Mouse (Mus musculus) liver, adult 2 months (tissue): ENCODE data around the gene Pde6d. TPM values are rescaled to one million over a fixed set of nuclear protein-coding genes. Genes with fewer than 3 reads are reported as not detected.

Experiments used
- DNase-seq: peaks from one replicate; pipeline ENCODE4 v3.0.0-alpha.2; 2011; ENCODE audit warnings: low read depth, low spot score; ENCODE audit errors: extremely low read depth
- H3K27ac ChIP-seq: fragments of 200-500 bp; replicated peaks from 2 replicates; pipeline ENCODE4 v1.5.1; 2012; ENCODE audit warnings: low read depth, mild to moderate bottlenecking, control low read depth, inconsistent platforms, low read length; ENCODE audit not compliant: insufficient read depth
- H3K27me3 ChIP-seq: fragments of 200-500 bp; 2 replicates; pipeline ENCODE4 v1.6.1; 2012; ENCODE audit warnings: mild to moderate bottlenecking, moderate library complexity, low read length, inconsistent platforms; ENCODE audit not compliant: control insufficient read depth, insufficient read depth
- H3K36me3 ChIP-seq: fragments of 200-500 bp; 2 replicates; pipeline ENCODE4 v1.6.1; 2012; ENCODE audit warnings: low read length, inconsistent platforms; ENCODE audit not compliant: control insufficient read depth, insufficient read depth
- H3K4me1 ChIP-seq: fragments of 200-500 bp; 2 replicates; pipeline ENCODE4 v1.6.1; 2011; ENCODE audit warnings: low read length; ENCODE audit not compliant: control insufficient read depth, insufficient read depth
- H3K4me3 ChIP-seq: fragments of 200-500 bp; 2 replicates; pipeline ENCODE4 v1.5.1; 2011; ENCODE audit warnings: low read depth, mild to moderate bottlenecking, control low read depth, low read length, moderate library complexity; ENCODE audit not compliant: insufficient read depth
- H3K79me2 ChIP-seq: fragments of 200-500 bp; 2 replicates; pipeline ENCODE4 v1.6.1; 2012; ENCODE audit warnings: inconsistent platforms, mild to moderate bottlenecking, low read length, moderate library complexity; ENCODE audit not compliant: control insufficient read depth, insufficient read depth
- H3K9ac ChIP-seq: fragments of 200-500 bp; 2 replicates; pipeline ENCODE4 v1.6.1; 2012; ENCODE audit warnings: low read depth, mild to moderate bottlenecking, control low read depth, inconsistent platforms, low read length
- CTCF ChIP-seq: fragments of 200-500 bp; IDR thresholded peaks from 2 replicates; pipeline ENCODE4 v1.5.1; 2011; ENCODE audit warnings: low read depth, low read length, control low read depth
- POLR2A ChIP-seq: fragments of 200-500 bp; IDR thresholded peaks from 2 replicates; pipeline ENCODE4 v1.6.1; 2011; ENCODE audit warnings: low read length, control low read depth; ENCODE audit not compliant: insufficient read depth; ENCODE audit errors: extremely low read depth
- WGBS: fragments of 180-500 bp; shearing (Covaris S2); methylation state at CpG from one replicate; pipeline ENCODE4 v1.1.7; 2018; 5-methylcytosine and 5-hydroxymethylcytosine counted together
- polyA plus RNA-seq: library from polyadenylated mRNA; depleted of rRNA; stranded (reverse); fragments of >200 nt; gene quantifications from 2 replicates; pipeline ENCODE4 v1.2.3, GENCODE M21; 2012
- total RNA-seq: library from RNA; depleted of rRNA; stranded (reverse); fragments of >200 nt; gene quantifications from 2 replicates; pipeline ENCODE4 v1.2.3, GENCODE M21; 2014

Gene Pde6d
- total and polyA plus RNA-seq, 2 experiments: 4.7 to 5.3 TPM

GRCm38 (mm10) chr1:86501559-86501958 is 80.9 kb downstream of the Pde6d start:
- H3K4me1 ChIP-seq: peaks cover 30% of the 10 kb centered on the region
- 3% methylated on average over 4 of the region's 4 CpGs for WGBS

GRCm38 (mm10) chr1:86501114-86501532 is 81.3 kb downstream of the Pde6d start:
- WGBS: 34% methylated on average over 6 of the region's 6 CpGs
- peak; percentile 70 for TF ChIP-seq CTCF
- TF ChIP-seq POLR2A: no peak
- Histone ChIP-seq H3K36me3 (no peaks in the 10 kb centered on the region), H3K27me3 (no peaks in the 10 kb centered on the region), H3K4me1 (peaks cover 30% of the 10 kb centered on the region), H3K9ac (no peak overlapping the region), H3K27ac (no peak overlapping the region), H3K4me3 (no peak overlapping the region), H3K79me2 (no peaks in the 10 kb centered on the region)
- DNase-seq: no peak

More at GRCm38 (mm10) chr1:86501559-86501958, 80.9 kb downstream of the Pde6d start:
- no peak overlapping the region for H3K27ac ChIP-seq
- H3K9ac ChIP-seq: no peak overlapping the region
- no peak overlapping the region for H3K4me3 ChIP-seq
- no peaks in the 10 kb centered on the region for H3K79me2 ChIP-seq
- TF ChIP-seq CTCF (peak; percentile 79), POLR2A (no peak)
- peak; percentile 74 for DNase-seq
- H3K27me3 ChIP-seq: no peaks in the 10 kb centered on the region
- no peaks in the 10 kb centered on the region for H3K36me3 ChIP-seq

DNA sequence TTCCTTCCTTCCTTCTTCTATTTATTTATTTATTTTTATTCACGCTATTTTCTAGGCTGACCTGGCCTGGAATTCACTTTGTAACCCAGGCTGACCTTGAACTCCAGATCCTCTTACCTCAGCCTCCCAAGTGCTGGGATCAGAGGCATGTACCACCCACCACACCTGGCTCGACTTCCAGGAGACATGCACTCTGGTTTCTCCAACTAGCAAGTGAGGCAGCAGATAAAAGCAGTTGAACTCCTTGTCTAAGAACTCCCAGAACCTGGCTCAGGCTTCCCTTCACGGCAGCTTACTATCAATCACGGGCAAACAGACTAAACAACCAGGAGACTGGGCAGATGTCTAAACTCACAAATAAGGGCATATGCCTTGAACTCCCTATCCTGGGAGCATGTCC is 81.7 kb downstream of the Pde6d start:
- no peak overlapping the region for H3K4me3 ChIP-seq
- no peaks in the 10 kb centered on the region for H3K27me3 ChIP-seq
- no peak for DNase-seq
- no peaks in the 10 kb centered on the region for H3K79me2 ChIP-seq
- no peak overlapping the region for H3K27ac ChIP-seq
- no peak overlapping the region for H3K9ac ChIP-seq
- no peaks in the 10 kb centered on the region for H3K36me3 ChIP-seq
- WGBS: 24% methylated on average over 4 of the region's 4 CpGs
- peaks cover 30% of the 10 kb centered on the region for H3K4me1 ChIP-seq
- TF ChIP-seq POLR2A (no peak), CTCF (no peak)

- WGBS: 34% methylated on average over 3 of the region's 3 CpGs
- H3K9ac ChIP-seq: no peak overlapping the region
- H3K79me2 ChIP-seq: no peaks in the 10 kb centered on the region
- no peaks in the 10 kb centered on the region for H3K36me3 ChIP-seq
- H3K4me3 ChIP-seq: no peak overlapping the region
- peak; percentile 79 for TF ChIP-seq CTCF
- TF ChIP-seq POLR2A: no peak
- no peaks in the 10 kb centered on the region for H3K27me3 ChIP-seq
- no peak overlapping the region for H3K27ac ChIP-seq
- H3K4me1 ChIP-seq: peaks cover 25% of the 10 kb centered on the region
- peak; percentile 41 for DNase-seq
These were observed 82.5 kb downstream of the Pde6d start for GRCm38 (mm10) chr1:86499903-86500302.

DNA sequence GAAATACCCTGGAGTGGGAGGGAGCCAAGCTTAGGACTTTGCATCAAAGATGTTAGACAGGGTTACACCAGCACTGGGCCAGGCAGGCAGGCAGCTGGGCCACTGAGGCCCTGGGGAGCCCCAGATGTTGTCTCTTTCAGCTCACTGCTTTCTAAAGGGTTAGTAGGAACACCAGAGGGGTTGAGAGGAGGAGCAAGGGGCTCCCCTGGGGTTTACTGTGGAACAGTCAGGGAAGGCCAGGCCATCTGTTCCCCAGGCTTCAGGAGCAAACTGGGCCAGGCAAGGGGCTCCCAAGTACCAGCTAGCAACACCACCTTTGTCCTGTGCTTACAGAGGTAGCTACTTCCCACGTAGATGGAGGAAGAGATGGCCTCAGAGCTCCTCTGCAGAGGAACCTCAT is 83.8 kb downstream of the Pde6d start:
- no peak overlapping the region for H3K27ac ChIP-seq
- H3K4me3 ChIP-seq: no peak overlapping the region
- WGBS: 68% methylated on average over 1 of the region's 1 CpGs
- peaks cover 20% of the 10 kb centered on the region for H3K4me1 ChIP-seq
- no peak for TF ChIP-seq POLR2A
- TF ChIP-seq CTCF: no peak
- H3K9ac ChIP-seq: no peak overlapping the region
- H3K27me3 ChIP-seq: no peaks in the 10 kb centered on the region
- no peak for DNase-seq
- H3K79me2 ChIP-seq: no peaks in the 10 kb centered on the region
- H3K36me3 ChIP-seq: no peaks in the 10 kb centered on the region

DNA sequence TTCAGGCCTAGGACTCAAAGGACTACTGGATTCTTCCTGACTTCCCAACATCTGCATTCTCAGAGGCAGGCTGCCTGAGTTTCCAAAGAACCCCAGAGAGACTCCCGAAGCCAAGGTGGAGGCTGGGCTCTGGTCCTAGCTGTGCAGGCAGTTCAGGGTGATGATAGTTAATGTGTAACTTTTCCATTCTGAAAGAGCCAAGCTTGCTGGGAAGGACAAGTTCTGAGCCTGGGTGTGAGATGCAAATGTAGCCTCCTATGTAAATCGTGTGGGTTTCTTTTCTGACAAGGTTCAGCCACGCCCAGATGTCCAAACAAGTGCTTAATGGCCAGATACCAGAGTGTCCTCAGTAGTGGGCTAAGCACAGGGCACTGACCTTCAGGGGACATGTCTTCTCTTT is 84.4 kb downstream of the Pde6d start:
- peaks cover 18% of the 10 kb centered on the region for H3K4me1 ChIP-seq
- no peak overlapping the region for H3K4me3 ChIP-seq
- WGBS: 22% methylated on average over 3 of the region's 3 CpGs
- peak overlapping the region; percentile 95 for H3K27ac ChIP-seq
- TF ChIP-seq POLR2A (no peak), CTCF (no peak)
- DNase-seq: peak; percentile 96
- H3K36me3 ChIP-seq: no peaks in the 10 kb centered on the region
- H3K79me2 ChIP-seq: no peaks in the 10 kb centered on the region
- peak overlapping the region; percentile 39 for H3K9ac ChIP-seq
- H3K27me3 ChIP-seq: no peaks in the 10 kb centered on the region
